Mouse (Mus musculus): Measurements from ENCODE around the gene Saa4.
A peak's percentile ranks its signal among the peaks of the same experiment; 100 is the strongest.
"Not testable (repeated sequence)": the region's sequence is repeated elsewhere in the genome, so short reads cannot be mapped to it uniquely, and the experiment has no call there.

The Saa4 gene

DNA sequence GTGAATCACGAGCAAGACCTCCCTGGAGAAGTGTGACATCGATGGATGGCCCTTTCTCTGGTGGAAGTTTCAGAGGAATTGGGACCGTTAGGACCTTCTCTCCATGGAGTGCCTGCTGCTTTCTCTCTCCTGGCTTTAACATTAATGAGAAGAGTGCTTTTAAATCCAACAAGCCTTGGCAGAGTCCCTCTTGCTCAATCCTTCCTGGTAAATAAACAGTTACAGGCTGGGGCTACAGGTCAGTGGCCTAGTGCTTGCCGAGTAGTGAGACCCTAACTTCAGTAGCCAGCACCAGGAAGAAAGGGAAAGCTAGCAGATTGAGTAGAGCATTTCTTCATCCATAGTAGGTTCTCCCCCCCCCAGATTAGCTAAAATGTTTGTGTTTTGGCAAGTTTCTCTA is at the start of gene Saa4:
TSS of gene Saa4 (minus strand) at position 146 of the 400 bp plus-strand sequence.
- no peak for DNase-seq

DNA sequence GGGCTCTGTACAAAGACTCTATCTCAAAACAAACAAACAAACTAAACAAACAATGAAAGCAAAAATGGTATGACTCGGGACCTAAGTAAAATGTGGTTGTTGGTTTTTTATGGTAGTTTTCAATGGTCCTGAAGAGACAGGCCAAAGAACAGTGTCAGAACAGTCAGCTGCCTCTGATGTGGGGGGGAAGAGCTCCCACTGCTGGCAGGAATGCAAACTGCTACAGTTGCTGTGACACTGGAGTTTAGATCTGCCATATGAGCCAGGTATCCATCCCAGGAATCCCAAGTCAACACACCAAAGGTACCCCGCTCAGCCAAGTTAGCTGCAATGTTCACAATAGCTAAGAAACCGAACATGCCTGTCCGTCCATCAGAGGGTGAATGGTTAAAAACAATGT is 38.3 kb upstream of the Saa4 start:
- peak; percentile 69 for DNase-seq

- DNase-seq, result no peak
Measured at GRCm38 (mm10) chr7:46768451-46768850, 36.0 kb upstream of the Saa4 start.

DNA sequence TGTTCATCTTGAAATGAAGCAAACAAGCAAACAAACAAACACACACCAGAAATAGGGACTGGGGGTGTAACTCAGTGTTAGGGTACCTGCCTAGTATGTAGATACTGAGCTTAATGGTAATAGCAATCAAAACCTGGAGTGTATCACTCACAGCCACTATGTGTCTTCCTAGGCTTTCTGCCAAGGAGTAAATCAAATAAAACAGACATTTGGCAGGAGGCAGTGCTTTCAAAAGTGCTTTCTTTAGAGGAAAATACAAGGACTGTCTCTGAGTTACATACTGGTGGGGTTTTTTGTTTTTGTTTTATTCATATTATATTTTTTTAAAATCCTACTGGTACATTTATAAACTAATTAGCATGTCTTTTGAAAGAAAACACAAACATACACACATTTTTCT is 35.0 kb upstream of the Saa4 start:
- no peak for DNase-seq

DNA sequence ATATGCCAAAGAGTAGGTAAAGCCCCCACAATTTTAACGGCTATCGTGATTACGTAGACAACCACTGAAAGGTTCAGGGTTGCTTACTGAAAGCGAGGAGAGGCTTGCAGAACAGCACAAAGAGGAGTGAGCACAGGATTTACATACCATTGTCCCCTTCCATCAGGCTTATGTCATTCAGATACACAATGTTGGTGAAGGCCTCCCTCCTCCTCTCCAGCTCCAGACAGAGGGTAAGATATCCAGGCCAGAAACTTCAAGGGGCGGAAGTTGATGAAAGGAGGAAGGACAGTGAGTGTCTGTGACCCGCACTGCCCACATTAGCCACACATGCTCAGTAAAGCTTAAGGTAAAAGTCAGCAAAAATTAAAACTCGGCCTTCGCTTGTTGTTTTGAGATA is 32.3 kb upstream of the Saa4 start:
- no peak for DNase-seq

DNA sequence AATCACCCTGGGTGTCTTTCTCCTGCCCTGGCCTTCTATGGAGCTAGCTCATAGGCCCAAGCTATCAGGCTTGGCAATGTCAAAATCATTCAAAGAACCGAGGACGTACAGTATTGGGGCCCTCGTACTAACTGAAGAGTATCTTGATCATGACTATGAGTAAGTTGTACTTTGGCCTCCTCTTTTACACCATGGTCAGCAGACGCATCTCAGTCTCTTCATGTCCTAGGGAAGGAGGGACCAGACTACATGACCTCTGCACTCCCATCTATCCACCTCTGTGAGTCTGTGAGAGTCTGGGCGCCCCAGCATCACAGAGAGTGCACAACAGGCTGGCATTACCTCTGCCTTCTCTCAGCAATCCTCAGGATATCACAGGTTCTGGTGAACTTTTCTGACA is 30.2 kb upstream of the Saa4 start:
- DNase-seq, result no peak

DNA sequence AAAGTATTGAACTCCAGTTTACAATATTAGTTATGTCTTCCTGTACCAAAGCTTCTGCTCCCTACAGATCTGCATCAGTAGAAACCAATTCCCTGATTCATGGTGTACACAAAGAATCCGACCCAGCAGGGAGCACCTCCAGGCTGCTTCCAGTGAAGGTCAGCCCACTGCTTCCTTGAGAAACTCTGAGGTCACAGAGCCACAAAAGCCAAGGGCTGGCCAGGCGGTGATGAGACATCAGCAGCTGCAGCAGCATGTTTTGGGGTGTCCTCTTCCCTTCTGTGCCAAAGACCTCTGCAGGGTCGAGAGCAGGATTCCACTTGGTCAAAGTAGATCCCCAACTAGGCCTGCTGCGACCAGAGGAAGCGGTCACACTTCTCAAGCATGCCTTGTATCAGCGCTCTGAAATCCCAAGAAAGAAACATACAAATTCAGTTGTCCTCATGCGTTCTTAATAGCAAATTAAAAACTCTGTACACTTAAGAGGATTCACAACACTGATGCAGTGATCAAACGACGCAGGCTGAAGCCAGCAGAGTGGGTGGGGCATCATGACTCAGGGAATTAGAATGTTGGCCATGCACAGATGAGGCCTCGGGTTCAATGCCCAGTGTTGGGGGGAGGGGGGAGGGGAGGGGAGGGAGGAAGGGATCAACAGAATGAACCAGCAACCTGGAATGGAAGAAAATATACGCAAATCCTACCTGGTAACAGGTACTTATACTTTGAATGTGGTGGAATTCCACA is 28.8 kb upstream of the Saa4 start:
- DNase-seq, result no peak

- no peak for DNase-seq
Measured at GRCm38 (mm10) chr7:46751490-46751889, 19.1 kb upstream of the Saa4 start, which contains the start of gene Saa2. Gene Saa2 (plus strand): TSS chr7:46751790.

DNA sequence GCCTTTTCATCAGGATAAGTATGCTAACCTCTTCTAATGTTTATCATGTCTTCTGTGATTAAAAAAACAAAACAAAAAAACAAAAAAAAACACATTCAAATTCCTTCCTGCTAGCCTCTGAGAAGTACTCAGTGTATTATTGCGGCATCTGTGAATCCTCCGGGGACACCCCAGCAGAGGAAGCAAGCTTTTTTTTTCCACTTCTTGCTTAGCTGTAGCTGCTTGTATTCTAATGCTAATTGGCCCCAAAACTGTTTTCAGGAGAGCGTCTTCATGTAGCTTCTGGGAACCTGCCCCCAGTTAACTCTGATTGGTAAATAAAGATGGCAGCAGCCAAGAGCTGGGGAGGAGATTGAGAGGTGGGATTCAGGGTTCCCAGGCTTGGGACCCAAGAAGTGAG is 16.1 kb upstream of the Saa4 start:
- DNase-seq, result no peak

GRCm38 (mm10) chr7:46746381-46746780 is 14.0 kb upstream of the Saa4 start:
- DNase-seq, result no peak

DNA sequence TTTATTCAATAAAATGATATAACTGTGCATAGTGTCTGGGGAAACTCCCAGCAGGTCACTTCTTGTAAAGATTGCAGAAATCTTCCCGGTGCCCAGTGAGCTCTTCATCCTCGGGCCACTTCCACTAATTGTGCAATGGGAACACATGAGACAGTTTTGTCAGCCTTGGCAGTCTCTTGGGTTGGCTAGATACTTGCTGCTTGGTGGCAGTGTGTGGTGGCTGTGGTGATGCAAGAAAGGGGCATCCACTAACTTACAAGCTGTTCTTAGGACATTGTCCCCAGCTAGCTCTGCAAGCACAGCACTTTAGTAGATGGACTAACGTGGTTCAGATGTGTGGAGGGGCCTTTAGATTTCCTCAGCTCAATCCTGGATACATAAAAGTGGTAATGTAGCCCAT is 13.4 kb upstream of the Saa4 start:
- DNase-seq, result no peak

- not testable (repeated sequence) for DNase-seq
Measured at GRCm38 (mm10) chr7:46742880-46743279, 10.5 kb upstream of the Saa4 start, which contains the start of gene Saa1. Gene Saa1 (minus strand): TSS chr7:46742980.

DNA sequence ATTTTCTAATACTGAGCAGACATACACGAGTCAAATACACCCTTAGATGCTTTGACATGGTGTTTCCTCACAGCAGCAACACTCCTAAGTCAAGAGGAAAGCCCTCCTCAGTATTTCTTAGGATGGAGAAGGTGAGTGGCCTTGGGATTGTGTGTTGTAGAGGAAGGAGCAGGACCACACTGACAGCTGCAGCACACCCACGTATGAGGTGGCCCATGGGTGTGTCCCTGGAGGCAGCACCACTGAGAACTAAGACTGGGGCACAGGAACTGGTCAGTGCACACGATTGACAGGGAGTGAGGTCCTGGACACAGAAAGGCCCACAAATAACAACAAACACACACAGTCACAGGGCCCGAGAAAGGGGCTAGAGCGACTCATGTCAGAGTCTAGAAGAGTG is 7.6 kb upstream of the Saa4 start:
- DNase-seq, result not testable (repeated sequence)

- no peak for DNase-seq
Measured at GRCm38 (mm10) chr7:46738561-46739460, 6.4 kb upstream of the Saa4 start.

DNA sequence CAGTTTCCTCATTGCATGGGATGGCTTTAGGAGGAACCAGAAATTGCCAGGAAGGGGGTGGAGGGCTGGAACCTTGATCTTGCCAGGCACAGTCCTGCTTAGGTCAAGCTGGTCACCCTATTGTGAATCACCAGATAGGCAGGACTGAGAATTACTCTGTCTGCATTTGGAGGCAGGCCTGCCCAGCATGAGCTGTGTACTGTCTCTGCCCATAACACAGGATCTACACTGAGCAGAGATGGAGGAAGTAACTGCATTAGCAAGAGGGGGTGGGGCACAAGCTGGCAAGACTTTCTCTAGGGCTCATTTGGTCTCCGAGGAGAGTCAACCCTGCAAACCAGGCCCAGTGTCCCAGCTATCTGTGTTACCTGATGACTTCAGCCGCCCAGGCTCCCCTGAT is 2.6 kb upstream of the Saa4 start:
- DNase-seq, result no peak

DNA sequence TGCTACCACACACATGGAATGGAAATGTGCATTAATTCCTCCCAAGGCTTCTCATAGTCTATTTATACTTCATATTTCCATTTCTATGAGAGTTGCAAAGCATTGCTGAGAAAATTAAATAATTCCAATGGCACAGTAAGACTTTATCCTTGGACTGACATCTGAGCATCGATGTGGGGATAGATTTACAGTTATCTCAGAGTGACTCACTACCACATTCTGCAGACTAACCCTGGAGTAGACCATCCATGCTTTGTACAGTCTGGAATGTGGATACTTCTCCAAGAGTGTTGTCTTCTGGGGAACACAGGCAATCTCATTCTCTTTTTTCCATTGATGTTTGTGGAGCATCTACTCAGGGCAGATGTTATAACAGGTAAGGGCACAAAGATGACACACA is 4.8 kb downstream of the Saa4 start:
- no peak for DNase-seq

- no peak for DNase-seq
Measured at GRCm38 (mm10) chr7:46724396-46724795, 8.0 kb downstream of the Saa4 start.

DNA sequence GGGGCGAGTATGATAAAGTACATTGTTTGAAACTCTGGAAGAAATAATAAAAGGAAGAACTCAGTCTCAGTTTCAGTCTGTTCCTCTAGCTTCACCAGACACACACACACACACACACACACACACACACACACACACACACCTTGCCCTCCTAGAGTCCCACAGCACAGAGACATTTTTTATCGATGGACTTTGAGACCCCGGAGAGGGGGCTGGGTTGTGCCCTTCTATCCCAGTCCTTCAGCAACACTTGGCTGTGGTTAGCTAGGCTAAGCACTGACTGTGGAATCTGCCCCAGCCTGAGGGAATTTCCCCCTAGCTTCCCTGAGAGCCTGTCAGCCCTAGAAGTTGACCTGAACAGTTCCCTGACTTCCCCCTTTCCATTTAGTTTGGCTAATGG is 8.6 kb downstream of the Saa4 start:
- no peak for DNase-seq

DNA sequence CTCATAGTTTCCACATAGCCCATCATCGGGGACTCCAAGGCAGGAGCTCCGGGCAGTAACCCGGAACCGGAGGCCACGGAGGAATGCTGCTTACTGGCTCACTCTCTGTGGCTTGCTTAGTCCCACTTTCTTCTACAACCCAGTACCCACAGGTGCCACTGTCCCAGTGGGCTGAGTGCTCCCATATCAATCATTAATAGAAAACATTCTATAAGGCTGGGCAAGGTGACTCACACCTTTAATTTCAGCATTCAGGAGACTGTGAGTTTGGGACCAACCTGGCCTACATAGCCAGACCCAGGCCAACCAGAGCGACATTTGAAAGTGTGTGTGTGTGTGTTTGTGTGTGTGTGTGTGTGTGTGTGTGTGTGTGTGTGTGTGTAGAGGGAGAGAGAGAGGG is 9.0 kb downstream of the Saa4 start:
- no peak for DNase-seq

DNA sequence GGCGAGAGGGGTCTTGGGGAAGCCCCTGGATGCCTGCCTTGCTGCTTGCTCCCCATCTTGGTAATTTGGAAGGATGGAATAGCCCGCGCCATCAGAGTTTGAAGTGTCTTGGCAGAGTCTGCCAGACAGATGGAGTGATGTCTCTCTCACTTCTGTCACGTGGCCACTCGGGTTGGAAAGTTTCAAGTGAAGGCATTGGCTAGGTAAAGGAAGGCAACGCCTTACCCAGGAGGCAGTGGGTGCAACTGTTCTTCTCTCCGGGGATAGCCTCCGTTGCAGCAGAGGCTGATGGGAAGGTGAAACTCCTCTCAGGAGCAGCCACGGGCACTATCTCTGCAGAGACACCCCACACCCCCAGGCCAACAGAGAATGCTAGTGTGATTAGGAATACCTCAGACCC is 11.9 kb downstream of the Saa4 start:
- DNase-seq, result no peak

DNA sequence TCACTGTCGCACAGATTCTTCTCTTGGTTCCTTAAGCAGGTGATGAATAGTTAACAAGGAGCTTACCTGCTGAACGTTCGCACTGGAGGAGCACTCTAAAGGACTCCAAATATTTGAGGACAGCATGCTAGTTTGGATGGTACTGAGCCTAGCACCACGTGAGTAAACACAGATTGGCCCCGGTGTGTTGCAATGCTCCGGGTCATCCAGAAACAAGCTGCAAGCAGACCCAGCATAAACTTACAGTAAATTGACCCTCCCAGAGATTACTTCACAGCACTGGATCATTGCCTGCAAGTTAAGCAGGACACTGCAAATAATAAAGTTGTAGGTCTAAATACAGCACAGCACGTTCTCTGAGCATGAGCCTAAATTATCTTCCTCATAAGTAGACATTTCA is 12.9 kb downstream of the Saa4 start:
- no peak for DNase-seq

DNA sequence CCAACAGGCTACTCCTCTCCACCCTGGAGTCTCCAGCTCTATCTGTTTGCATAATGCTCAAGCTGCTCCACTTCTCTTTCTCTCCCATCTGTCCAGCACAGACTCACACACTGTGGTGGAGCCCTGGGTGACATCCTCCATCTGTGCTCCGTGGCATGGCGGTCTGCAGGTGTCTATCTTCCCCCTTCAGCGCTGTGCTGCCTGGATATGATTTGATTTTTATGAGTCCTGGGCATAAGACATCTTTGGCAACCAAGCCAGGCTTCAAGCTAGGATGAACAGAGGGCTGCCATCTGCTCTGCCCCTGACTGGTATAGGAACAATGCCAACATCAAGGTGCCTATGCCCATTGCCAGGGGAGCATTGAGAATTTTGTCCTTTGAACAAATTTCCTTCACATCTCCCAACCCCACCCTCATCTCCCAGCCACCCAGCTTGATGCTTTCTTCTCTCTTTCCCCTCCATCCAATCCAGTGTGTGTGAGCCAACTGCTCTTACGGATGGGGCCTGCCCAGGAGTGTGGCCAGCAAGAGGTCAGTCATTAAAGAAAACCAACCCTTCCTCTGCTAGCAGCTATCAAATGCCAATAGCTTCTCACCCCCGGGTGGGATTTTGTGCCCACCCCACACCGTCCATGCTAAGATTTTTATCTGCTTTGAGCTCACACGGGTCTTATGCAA is 13.7 kb downstream of the Saa4 start:
- DNase-seq, result no peak

DNA sequence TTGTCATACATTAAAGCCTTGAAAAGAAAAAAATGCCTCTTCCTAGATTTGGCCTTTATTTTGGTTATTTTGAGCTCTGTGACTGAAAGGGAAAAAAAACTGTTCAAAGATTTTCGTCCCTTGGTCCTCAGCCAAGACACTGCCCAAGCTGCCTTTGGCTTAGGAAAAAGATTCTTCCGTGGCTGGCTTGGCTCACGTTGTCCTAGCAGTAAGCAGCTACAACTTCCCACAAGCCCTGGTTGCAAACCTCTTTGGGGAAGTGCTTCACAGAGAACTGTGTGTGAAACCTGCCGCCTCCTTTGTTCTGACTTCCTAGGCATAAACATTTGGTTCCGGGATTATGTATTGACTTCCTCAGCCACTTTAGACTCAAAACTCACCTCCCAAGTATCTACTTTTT is 15.5 kb downstream of the Saa4 start:
- no peak for DNase-seq

GRCm38 (mm10) chr7:46715600-46715999 is 16.8 kb downstream of the Saa4 start, which contains the start of gene Saa3:
Gene Saa3 (minus strand): TSS chr7:46715700.
- no peak for DNase-seq

All from embryo, embryonic 11 days (tissue).